Mouse (Mus musculus) midbrain, embryonic 16.5 days (tissue): ENCODE measurements at regions not wholly inside any gene's neighbourhood (a gene's known extent, or its start where the extent isn't known, plus 50 kb on each side); places are given as distances from the start of the nearest gene placed in this dataset.

ENCODE experiments used
- ATAC-seq: fragments of 200-750 bp; cut with Nextera tagmentation; 2 replicates; pipeline ENCODE4 v1.8.0; 2017; ENCODE audit warnings: moderate TSS enrichment
- H3K27ac ChIP-seq: fragments of 300-500 bp; sonication (generic); 2 replicates; pipeline ENCODE4 v1.5.1; 2014; ENCODE audit warnings: mild to moderate bottlenecking, low read length, mixed read lengths
- H3K27me3 ChIP-seq: fragments of 300-500 bp; sonication (generic); 2 replicates; pipeline ENCODE4 v1.6.1; 2014; ENCODE audit warnings: low read depth, low read length, mixed read lengths; ENCODE audit not compliant: control insufficient read depth, insufficient read depth
- H3K36me3 ChIP-seq: fragments of 300-500 bp; sonication (generic); 2 replicates; pipeline ENCODE4 v1.6.1; 2014; ENCODE audit warnings: mild to moderate bottlenecking, low read length, moderate library complexity, mixed read lengths; ENCODE audit not compliant: control insufficient read depth, insufficient read depth
- H3K4me1 ChIP-seq: fragments of 300-500 bp; sonication (generic); 2 replicates; pipeline ENCODE4 v1.6.1; 2014; ENCODE audit warnings: mild to moderate bottlenecking, low read length, mixed read lengths; ENCODE audit not compliant: control insufficient read depth, insufficient read depth
- H3K4me2 ChIP-seq: fragments of 300-500 bp; sonication (generic); 2 replicates; pipeline ENCODE4 v1.6.1; 2014; ENCODE audit warnings: mild to moderate bottlenecking, low read length, mixed read lengths
- H3K4me3 ChIP-seq: fragments of 300-500 bp; sonication (generic); 2 replicates; pipeline ENCODE4 v1.5.1; 2014; ENCODE audit warnings: low read depth, mild to moderate bottlenecking, low read length, moderate library complexity, mixed read lengths
- H3K9ac ChIP-seq: fragments of 300-500 bp; sonication (generic); 2 replicates; pipeline ENCODE4 v1.6.1; 2014; ENCODE audit warnings: low read depth, low read length, mixed read lengths
- H3K9me3 ChIP-seq: fragments of 300-500 bp; sonication (generic); replicated peaks from 2 replicates; pipeline ENCODE4 v1.6.1; 2014; ENCODE audit warnings: mild to moderate bottlenecking, low read length, mixed read lengths; ENCODE audit not compliant: control insufficient read depth, poor library complexity, severe bottlenecking
- WGBS: fragments of 180-500 bp; shearing (Covaris S2); extraction: QIAGEN DNeasy Blood & Tissue Kit; methylation state at CpG from one replicate; pipeline ENCODE4 v1.1.7; 2014; 5-methylcytosine and 5-hydroxymethylcytosine counted together

GRCm38 (mm10) chr2:12697209-12697608 lies 226.6 kb upstream of the Pter start:
- Histone ChIP-seq H3K9ac (no peak overlapping the region), H3K27me3 (no peaks in the 10 kb centered on the region), H3K27ac (no peak overlapping the region), H3K9me3 (no peaks in the 10 kb centered on the region), H3K4me2 (no peak overlapping the region), H3K4me1 (no peaks in the 10 kb centered on the region), H3K36me3 (no peaks in the 10 kb centered on the region), H3K4me3 (no peak overlapping the region)
- 82% methylated on average over 1 of the region's 1 CpGs for WGBS
- no peak for ATAC-seq

DNA sequence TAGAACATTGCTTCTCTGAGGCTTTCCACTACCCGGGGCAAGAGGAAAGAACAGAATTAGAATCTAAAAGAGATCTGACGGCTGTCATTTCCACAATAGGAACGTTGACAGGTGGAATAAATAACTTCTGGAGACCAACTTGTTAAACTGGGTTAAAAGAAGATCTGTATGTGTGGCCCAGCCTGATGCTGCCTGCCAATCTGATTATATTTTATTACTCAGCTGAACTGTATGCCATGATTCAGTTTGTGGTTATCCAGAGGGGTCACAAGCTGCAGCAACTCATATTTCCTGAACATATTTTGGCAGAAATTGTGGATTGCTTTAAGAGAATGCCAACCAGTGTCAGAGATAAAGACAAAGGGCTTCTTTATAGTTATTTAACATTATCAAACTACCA lies 224.5 kb upstream of the Pter start:
- no peaks in the 10 kb centered on the region for H3K4me1 ChIP-seq
- H3K27ac ChIP-seq, result no peak overlapping the region

DNA sequence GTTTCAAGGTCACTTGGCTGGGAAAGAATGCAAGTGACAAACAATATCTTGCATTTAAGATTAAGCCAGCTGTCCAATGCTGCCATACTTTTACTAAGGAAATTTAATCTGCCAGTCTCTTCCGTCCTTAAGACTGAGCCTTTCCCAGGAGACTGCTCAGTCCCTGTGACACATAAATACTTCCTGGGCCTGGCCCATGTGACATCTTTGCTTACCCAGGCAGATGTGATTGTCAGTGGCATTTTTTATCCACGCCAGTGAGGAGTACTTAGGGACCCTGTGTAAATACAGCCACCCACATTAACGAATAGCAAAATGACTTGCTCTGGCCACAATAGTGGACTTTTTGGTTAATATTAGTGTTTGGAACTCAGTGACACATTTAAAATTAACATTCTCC lies 216.3 kb upstream of the Pter start:
- H3K27ac ChIP-seq, result no peak overlapping the region
- 0 out of 2 replicates have a peak, but pooled peaks have one; percentile 59 for ATAC-seq
- no peak overlapping the region for H3K9ac ChIP-seq
- H3K4me1 ChIP-seq, result no peaks in the 10 kb centered on the region
- WGBS, result 55% methylated on average over 3 of the region's 3 CpGs
- no peaks in the 10 kb centered on the region for H3K27me3 ChIP-seq
- no peak overlapping the region for H3K4me2 ChIP-seq
- H3K4me3 ChIP-seq, result no peak overlapping the region
- H3K36me3 ChIP-seq, result no peaks in the 10 kb centered on the region
- H3K9me3 ChIP-seq, result no peaks in the 10 kb centered on the region

More for the DNA sequence above, 224.5 kb upstream of the Pter start:
- no peak overlapping the region for H3K4me2 ChIP-seq
- no peaks in the 10 kb centered on the region for H3K9me3 ChIP-seq
- no peak overlapping the region for H3K4me3 ChIP-seq
- no peak overlapping the region for H3K9ac ChIP-seq
- no peaks in the 10 kb centered on the region for H3K27me3 ChIP-seq
- no peaks in the 10 kb centered on the region for H3K36me3 ChIP-seq
- no peak for ATAC-seq
- 59% methylated on average over 3 of the region's 3 CpGs for WGBS

- Histone ChIP-seq H3K4me1 (no peaks in the 10 kb centered on the region), H3K36me3 (no peaks in the 10 kb centered on the region), H3K4me3 (no peak overlapping the region), H3K4me2 (peak overlapping the region; percentile 26; the same call in 1 of the 2 replicates), H3K27me3 (no peaks in the 10 kb centered on the region), H3K9me3 (no peaks in the 10 kb centered on the region), H3K27ac (no peak overlapping the region), H3K9ac (no peak overlapping the region)
- peak; percentile 69 for ATAC-seq
- WGBS, result 43% methylated on average over 16 of the region's 16 CpGs
Measured at GRCm38 (mm10) chr2:12709156-12709923, 214.5 kb upstream of the Pter start.

- Histone ChIP-seq H3K4me3 (no peak overlapping the region), H3K9me3 (no peaks in the 10 kb centered on the region), H3K27ac (no peak overlapping the region), H3K4me2 (no peak overlapping the region), H3K9ac (no peak overlapping the region), H3K27me3 (no peaks in the 10 kb centered on the region), H3K36me3 (no peaks in the 10 kb centered on the region), H3K4me1 (no peaks in the 10 kb centered on the region)
- 78% methylated on average over 2 of the region's 2 CpGs for WGBS
- no peak for ATAC-seq
Measured at GRCm38 (mm10) chr2:12709924-12710240, 214.0 kb upstream of the Pter start.

- Histone ChIP-seq H3K4me3 (no peak overlapping the region), H3K4me1 (peaks cover 2% of the 10 kb centered on the region; the same call in 1 of the 2 replicates), H3K36me3 (no peaks in the 10 kb centered on the region), H3K4me2 (no peak overlapping the region), H3K27me3 (no peaks in the 10 kb centered on the region), H3K27ac (no peak overlapping the region), H3K9me3 (no peaks in the 10 kb centered on the region), H3K9ac (no peak overlapping the region)
- 37% methylated on average over 3 of the region's 3 CpGs for WGBS
- ATAC-seq, result no peak
Measured at GRCm38 (mm10) chr2:12716124-12717012, 207.5 kb upstream of the Pter start.

DNA sequence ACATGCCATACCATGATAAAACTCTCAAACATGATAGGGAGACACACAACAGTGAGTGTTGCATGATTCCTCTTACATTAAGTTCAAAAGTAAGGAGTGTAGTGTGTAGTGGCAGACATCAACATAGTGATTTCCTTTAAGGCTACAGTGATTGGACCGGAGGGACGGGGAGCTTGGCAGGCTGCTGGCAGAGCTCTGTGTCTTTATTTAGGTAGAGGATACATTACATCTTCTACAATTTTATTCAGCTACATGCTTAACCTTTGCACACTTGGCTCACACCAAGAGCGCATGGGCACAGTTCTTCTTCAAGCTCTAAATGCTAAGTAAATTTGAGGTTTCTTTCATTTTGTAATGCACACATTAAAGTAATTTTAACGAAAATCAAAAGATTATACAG lies 194.6 kb upstream of the Pter start:
- ATAC-seq, result no peak
- H3K27ac ChIP-seq, result no peak overlapping the region
- H3K27me3 ChIP-seq, result no peaks in the 10 kb centered on the region
- no peak overlapping the region for H3K9ac ChIP-seq
- no peaks in the 10 kb centered on the region for H3K36me3 ChIP-seq
- 78% methylated on average over 4 of the region's 4 CpGs for WGBS
- no peaks in the 10 kb centered on the region for H3K9me3 ChIP-seq
- H3K4me2 ChIP-seq, result no peak overlapping the region
- no peak overlapping the region for H3K4me3 ChIP-seq
- H3K4me1 ChIP-seq, result no peaks in the 10 kb centered on the region

GRCm38 (mm10) chr2:12737140-12737539 lies 186.7 kb upstream of the Pter start:
- Histone ChIP-seq H3K4me2 (no peak overlapping the region), H3K36me3 (no peaks in the 10 kb centered on the region), H3K27ac (no peak overlapping the region), H3K9me3 (no peaks in the 10 kb centered on the region), H3K9ac (no peak overlapping the region), H3K4me3 (no peak overlapping the region), H3K27me3 (no peaks in the 10 kb centered on the region), H3K4me1 (no peaks in the 10 kb centered on the region)
- 47% methylated on average over 2 of the region's 2 CpGs for WGBS
- ATAC-seq, result no peak

GRCm38 (mm10) chr2:12746856-12747255 lies 177.0 kb upstream of the Pter start:
- no peak overlapping the region for H3K9ac ChIP-seq
- no peak overlapping the region for H3K4me2 ChIP-seq
- H3K4me1 ChIP-seq, result no peaks in the 10 kb centered on the region
- 73% methylated on average over 1 of the region's 1 CpGs for WGBS
- no peak for ATAC-seq
- no peaks in the 10 kb centered on the region for H3K9me3 ChIP-seq
- no peak overlapping the region for H3K27ac ChIP-seq
- no peak overlapping the region for H3K4me3 ChIP-seq
- no peaks in the 10 kb centered on the region for H3K27me3 ChIP-seq
- no peaks in the 10 kb centered on the region for H3K36me3 ChIP-seq
